Mouse (Mus musculus) myocyte (in vitro differentiated cells): ENCODE results near the gene Pald1. TPM values are rescaled to one million over a fixed set of nuclear protein-coding genes. Genes with fewer than 3 reads are reported as not detected.

Experiments
- H3K27me3 ChIP-seq: one replicate; pipeline ENCODE4 v1.6.1; 2011; ENCODE audit not compliant: control insufficient read depth, insufficient read depth, insufficient read length
- H3K36me3 ChIP-seq: one replicate; pipeline ENCODE4 v1.6.1; 2011; ENCODE audit not compliant: control insufficient read depth, insufficient read depth
- H3K4me2 ChIP-seq: one replicate; pipeline ENCODE4 v1.6.1; 2011; ENCODE audit warnings: low read depth, control low read depth
- H3K4me3 ChIP-seq: one replicate; pipeline ENCODE4 v1.5.1; 2011; ENCODE audit warnings: mild to moderate bottlenecking, control low read depth, moderate library complexity
- H3K79me2 ChIP-seq: one replicate; pipeline ENCODE4 v1.6.1; 2011; ENCODE audit not compliant: control insufficient read depth, insufficient read depth
- H3ac ChIP-seq: one replicate; pipeline ENCODE4 v1.6.1; 2011; ENCODE audit not compliant: control insufficient read depth, insufficient read length
- CEBPB ChIP-seq: IDR thresholded peaks from 2 replicates; pipeline ENCODE4 v1.6.1; 2011; ENCODE audit warnings: mild to moderate bottlenecking, moderate library complexity; ENCODE audit not compliant: poor library complexity, insufficient read depth, severe bottlenecking
- E2F4 ChIP-seq: IDR thresholded peaks from one replicate; pipeline ENCODE4 v1.6.1; 2011; ENCODE audit warnings: mild to moderate bottlenecking, control low read depth, moderate library complexity; ENCODE audit not compliant: insufficient read depth
- MAX ChIP-seq: IDR thresholded peaks from one replicate; pipeline ENCODE4 v1.6.1; 2011; ENCODE audit warnings: low read depth, mild to moderate bottlenecking, control low read depth
- MYOD1 ChIP-seq, 3 experiments: IDR thresholded peaks; one replicate each; pipeline ENCODE4 v1.6.1; 2011; ENCODE audit warnings: control low read depth in 2 of 3, low read depth in 2 of 3, mild to moderate bottlenecking in 2 of 3, moderate library complexity in 1 of 3; ENCODE audit not compliant: insufficient read length in 2 of 3, control insufficient read depth in 1 of 3
- MYOG ChIP-seq, 3 experiments: IDR thresholded peaks; one replicate each; pipeline ENCODE4 v1.6.1; 2011; ENCODE audit warnings: control low read depth in 2 of 3, low read depth in 2 of 3, mild to moderate bottlenecking in 2 of 3; ENCODE audit not compliant: insufficient read length in 2 of 3, control insufficient read depth in 1 of 3, insufficient read depth in 1 of 3
- POLR2A ChIP-seq: IDR thresholded peaks from one replicate; pipeline ENCODE4 v1.6.1; 2011; ENCODE audit warnings: low read depth, mild to moderate bottlenecking, control low read depth, moderate library complexity; ENCODE audit not compliant: insufficient read length
- POLR2AphosphoS2 ChIP-seq: IDR thresholded peaks from one replicate; pipeline ENCODE4 v1.6.1; 2011; ENCODE audit warnings: low read depth, control low read depth; ENCODE audit not compliant: insufficient read length
- REST ChIP-seq: IDR thresholded peaks from one replicate; pipeline ENCODE4 v1.6.1; 2011; ENCODE audit warnings: mild to moderate bottlenecking, control low read depth, moderate library complexity; ENCODE audit not compliant: insufficient read depth, insufficient read length
- SRF ChIP-seq: IDR thresholded peaks from one replicate; pipeline ENCODE4 v1.6.1; 2011; ENCODE audit warnings: low read depth; ENCODE audit not compliant: control insufficient read depth, insufficient read length
- TCF12 ChIP-seq: IDR thresholded peaks from one replicate; pipeline ENCODE4 v1.6.1; 2011; ENCODE audit warnings: mild to moderate bottlenecking, control low read depth; ENCODE audit not compliant: poor library complexity, insufficient read depth, severe bottlenecking
- TCF3 ChIP-seq: IDR thresholded peaks from one replicate; pipeline ENCODE4 v1.6.1; 2011; ENCODE audit warnings: low read depth, control low read depth; ENCODE audit not compliant: insufficient read length
- USF1 ChIP-seq: IDR thresholded peaks from one replicate; pipeline ENCODE4 v1.6.1; 2011; ENCODE audit warnings: low read depth, mild to moderate bottlenecking, control low read depth, moderate library complexity
- polyA plus RNA-seq: library from polyadenylated mRNA; unstranded; fragments of >200 nt; fragmentation: generic; extraction: Trizol; gene quantifications from one replicate; pipeline ENCODE4 v1.2.1, GENCODE M21; 2012; ENCODE audit warnings: missing spikeins

The Pald1 gene
- polyA plus RNA-seq, 1 experiment, result 14.0 TPM

GRCm38 (mm10) chr10:61277051-61277450 lies 106.3 kb downstream of the Pald1 start:
- no peaks in the 10 kb centered on the region for H3K79me2 ChIP-seq
- TF ChIP-seq CEBPB (no peak), E2F4 (no peak), POLR2AphosphoS2 (no peak), TCF12 (no peak), TCF3 (no peak)
- no peak overlapping the region for H3ac ChIP-seq
- peak overlapping the region; percentile 68 for H3K4me2 ChIP-seq
- no peaks in the 10 kb centered on the region for H3K27me3 ChIP-seq
- H3K4me3 ChIP-seq, result no peak overlapping the region
- no peaks in the 10 kb centered on the region for H3K36me3 ChIP-seq

- H3K4me3 ChIP-seq, result no peak overlapping the region
- no peaks in the 10 kb centered on the region for H3K36me3 ChIP-seq
- no peak overlapping the region for H3ac ChIP-seq
- H3K27me3 ChIP-seq, result no peaks in the 10 kb centered on the region
- no peaks in the 10 kb centered on the region for H3K79me2 ChIP-seq
- peak in 1 of 3 experiments; percentile 78 for TF ChIP-seq MYOG (IDR thresholded peaks at IDR 0.05; ENCODE audit: control insufficient read depth in 1 of 3, insufficient read depth in 1 of 3, insufficient read length in 2 of 3, low read depth in 2 of 3)
- TF ChIP-seq MAX, result no peak
- peak in 1 of 3 experiments; percentile 45 for TF ChIP-seq MYOD1 (IDR thresholded peaks at IDR 0.05; ENCODE audit: control insufficient read depth in 1 of 3, insufficient read length in 2 of 3, low read depth in 2 of 3)
- peak overlapping the region; percentile 51 for H3K4me2 ChIP-seq
Measured at GRCm38 (mm10) chr10:61275669-61276110, 107.6 kb downstream of the Pald1 start.

- no peak overlapping the region for H3K4me3 ChIP-seq
- TF ChIP-seq MAX (no peak), E2F4 (no peak), TCF12 (no peak), REST (no peak), MYOG (IDR thresholded peaks at IDR 0.05; ENCODE audit: control insufficient read depth in 1 of 3, insufficient read depth in 1 of 3, insufficient read length in 2 of 3, low read depth in 2 of 3) (no peak), USF1 (no peak), SRF (no peak), CEBPB (no peak), MYOD1 (IDR thresholded peaks at IDR 0.05; ENCODE audit: control insufficient read depth in 1 of 3, insufficient read length in 2 of 3, low read depth in 2 of 3) (no peak), POLR2AphosphoS2 (no peak), TCF3 (no peak), POLR2A (no peak)
- no peaks in the 10 kb centered on the region for H3K79me2 ChIP-seq
- no peak overlapping the region for H3ac ChIP-seq
- H3K36me3 ChIP-seq, result peaks cover 2% of the 10 kb centered on the region
- H3K4me2 ChIP-seq, result peak overlapping the region; percentile 84
- no peaks in the 10 kb centered on the region for H3K27me3 ChIP-seq
Measured at GRCm38 (mm10) chr10:61274532-61274931, 108.8 kb downstream of the Pald1 start.

- TF ChIP-seq E2F4, result no peak
- TF ChIP-seq POLR2A, result no peak
- no peak for TF ChIP-seq MYOD1 (IDR thresholded peaks at IDR 0.05; ENCODE audit: control insufficient read depth in 1 of 3, insufficient read length in 2 of 3, low read depth in 2 of 3)
- no peak for TF ChIP-seq USF1
- no peak for TF ChIP-seq SRF
- no peak for TF ChIP-seq MAX
- no peak for TF ChIP-seq POLR2AphosphoS2
- TF ChIP-seq TCF3, result no peak
- no peak for TF ChIP-seq REST
- TF ChIP-seq MYOG (IDR thresholded peaks at IDR 0.05; ENCODE audit: control insufficient read depth in 1 of 3, insufficient read depth in 1 of 3, insufficient read length in 2 of 3, low read depth in 2 of 3), result no peak
- no peak for TF ChIP-seq TCF12
- TF ChIP-seq CEBPB, result no peak
- Histone ChIP-seq H3ac (peak overlapping the region; percentile 73), H3K79me2 (no peaks in the 10 kb centered on the region), H3K36me3 (peaks cover 3% of the 10 kb centered on the region), H3K4me2 (peak overlapping the region; percentile 84), H3K27me3 (no peaks in the 10 kb centered on the region), H3K4me3 (peak overlapping the region; percentile 38)
Measured at GRCm38 (mm10) chr10:61273844-61274215, 109.5 kb downstream of the Pald1 start.

GRCm38 (mm10) chr10:61273081-61273843 lies 110.1 kb downstream of the Pald1 start, which contains the start of gene Adamts14:
Adamts14 (minus strand) TSS chr10:61273438.
- H3K4me2 ChIP-seq, result peak within 1 kb of the TSS; percentile 84
- H3ac ChIP-seq, result peak within 1 kb of the TSS; percentile 73
- H3K4me3 ChIP-seq, result peak within 1 kb of the TSS; percentile 38
- H3K27me3 ChIP-seq, result no peaks in the 10 kb centered on the region
- H3K79me2 ChIP-seq, result no peaks in the 10 kb centered on the region
- peaks cover 7% of the 10 kb centered on the region for H3K36me3 ChIP-seq
- TF ChIP-seq POLR2A, result peak; percentile 56
- no peak for TF ChIP-seq MYOG (IDR thresholded peaks at IDR 0.05; ENCODE audit: control insufficient read depth in 1 of 3, insufficient read depth in 1 of 3, insufficient read length in 2 of 3, low read depth in 2 of 3)
- no peak for TF ChIP-seq POLR2AphosphoS2
- TF ChIP-seq USF1, result no peak
- TF ChIP-seq TCF3, result no peak
